Mouse (Mus musculus): ENCODE measurements at regions not wholly inside any gene's neighbourhood (a gene's known extent, or its start where the extent isn't known, plus 50 kb on each side); places are given as distances from the start of the nearest gene placed in this dataset.

DNA sequence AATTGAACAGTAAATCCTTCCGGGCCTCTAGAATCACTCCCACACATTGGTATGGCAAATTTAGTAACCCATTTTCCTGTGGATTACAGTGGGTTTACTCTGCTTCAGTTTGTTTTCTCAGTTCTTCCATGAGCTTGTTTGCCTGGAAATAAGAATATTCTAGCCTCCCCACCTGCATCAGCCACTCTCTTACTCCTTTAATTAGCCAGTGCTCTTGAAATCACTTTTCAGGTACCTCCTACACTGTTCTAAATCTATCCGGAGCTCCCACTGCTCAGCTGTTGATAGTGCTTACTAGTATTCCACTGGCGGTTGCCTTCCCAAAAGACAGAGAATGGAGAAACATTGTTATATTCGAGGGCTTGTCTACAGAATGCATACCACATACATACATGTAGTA, 167.1 kb downstream of the Htr7 start:
- H3K4me3 ChIP-seq = no peak overlapping the region
- H3K79me2 ChIP-seq (ENCODE audit: control insufficient read depth, insufficient read depth) = no peaks in the 10 kb centered on the region
- no peaks in the 10 kb centered on the region for H3K27me3 ChIP-seq (ENCODE audit: control insufficient read depth, insufficient read depth, insufficient read length)
- no peak overlapping the region for H3K4me2 ChIP-seq (ENCODE audit: low read depth)
- H3K36me3 ChIP-seq (ENCODE audit: control insufficient read depth, insufficient read depth) = no peaks in the 10 kb centered on the region
- H3ac ChIP-seq (ENCODE audit: control insufficient read depth, insufficient read length) = no peak overlapping the region
- TF ChIP-seq E2F4 (IDR thresholded peaks at IDR 0.05; ENCODE audit: insufficient read depth) (no peak), POLR2A (IDR thresholded peaks at IDR 0.05; ENCODE audit: insufficient read length, low read depth) (no peak), TCF12 (IDR thresholded peaks at IDR 0.05; ENCODE audit: insufficient read depth, poor library complexity, severe bottlenecking) (no peak), REST (IDR thresholded peaks at IDR 0.05; ENCODE audit: insufficient read depth, insufficient read length) (no peak), USF1 (IDR thresholded peaks at IDR 0.05; ENCODE audit: low read depth) (no peak), MYOD1 (IDR thresholded peaks at IDR 0.05; ENCODE audit: control insufficient read depth in 1 of 3, insufficient read length in 2 of 3, low read depth in 2 of 3) (no peak), MAX (IDR thresholded peaks at IDR 0.05; ENCODE audit: low read depth) (no peak), SRF (IDR thresholded peaks at IDR 0.05; ENCODE audit: control insufficient read depth, insufficient read length, low read depth) (no peak), CEBPB (IDR thresholded peaks at IDR 0.05; ENCODE audit: insufficient read depth, poor library complexity, severe bottlenecking) (no peak), MYOG (IDR thresholded peaks at IDR 0.05; ENCODE audit: control insufficient read depth in 1 of 3, insufficient read depth in 1 of 3, insufficient read length in 2 of 3, low read depth in 2 of 3) (no peak), POLR2AphosphoS2 (IDR thresholded peaks at IDR 0.05; ENCODE audit: insufficient read length, low read depth) (no peak), TCF3 (IDR thresholded peaks at IDR 0.05; ENCODE audit: insufficient read length, low read depth) (no peak)

DNA sequence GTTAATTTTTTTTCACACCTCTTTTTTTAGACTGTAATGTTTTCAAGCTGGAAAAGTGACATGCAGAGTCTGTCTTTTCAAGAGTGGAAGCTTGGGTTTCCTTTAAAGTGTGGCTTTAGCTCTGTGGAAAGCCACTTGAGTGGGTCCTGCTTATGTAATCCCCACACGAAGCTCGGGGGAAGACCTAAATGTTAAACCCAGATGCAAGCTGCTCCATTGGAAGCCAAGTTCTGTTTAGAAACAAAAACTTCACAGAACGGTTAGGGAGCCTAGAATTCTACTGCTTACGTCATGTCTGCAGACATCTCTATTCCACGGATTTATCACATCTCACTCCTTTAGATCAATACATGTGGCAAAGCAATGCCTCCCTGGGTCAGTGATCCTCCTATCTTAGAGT, 171.0 kb downstream of the Htr7 start:
- Histone ChIP-seq H3K36me3 (ENCODE audit: control insufficient read depth, insufficient read depth) (no peaks in the 10 kb centered on the region), H3K4me2 (ENCODE audit: low read depth) (no peak overlapping the region), H3ac (ENCODE audit: control insufficient read depth, insufficient read length) (no peak overlapping the region), H3K4me3 (no peak overlapping the region), H3K27me3 (ENCODE audit: control insufficient read depth, insufficient read depth, insufficient read length) (no peaks in the 10 kb centered on the region), H3K79me2 (ENCODE audit: control insufficient read depth, insufficient read depth) (no peaks in the 10 kb centered on the region)
- no peak for TF ChIP-seq E2F4 (IDR thresholded peaks at IDR 0.05; ENCODE audit: insufficient read depth)
- no peak for TF ChIP-seq POLR2AphosphoS2 (IDR thresholded peaks at IDR 0.05; ENCODE audit: insufficient read length, low read depth)
- no peak for TF ChIP-seq MYOG (IDR thresholded peaks at IDR 0.05; ENCODE audit: control insufficient read depth in 1 of 3, insufficient read depth in 1 of 3, insufficient read length in 2 of 3, low read depth in 2 of 3)
- TF ChIP-seq MAX (IDR thresholded peaks at IDR 0.05; ENCODE audit: low read depth) = no peak
- TF ChIP-seq REST (IDR thresholded peaks at IDR 0.05; ENCODE audit: insufficient read depth, insufficient read length) = no peak
- no peak for TF ChIP-seq USF1 (IDR thresholded peaks at IDR 0.05; ENCODE audit: low read depth)
- TF ChIP-seq MYOD1 (IDR thresholded peaks at IDR 0.05; ENCODE audit: control insufficient read depth in 1 of 3, insufficient read length in 2 of 3, low read depth in 2 of 3) = no peak
- no peak for TF ChIP-seq POLR2A (IDR thresholded peaks at IDR 0.05; ENCODE audit: insufficient read length, low read depth)
- TF ChIP-seq CEBPB (IDR thresholded peaks at IDR 0.05; ENCODE audit: insufficient read depth, poor library complexity, severe bottlenecking) = no peak
- no peak for TF ChIP-seq SRF (IDR thresholded peaks at IDR 0.05; ENCODE audit: control insufficient read depth, insufficient read length, low read depth)
- no peak for TF ChIP-seq TCF3 (IDR thresholded peaks at IDR 0.05; ENCODE audit: insufficient read length, low read depth)
- no peak for TF ChIP-seq TCF12 (IDR thresholded peaks at IDR 0.05; ENCODE audit: insufficient read depth, poor library complexity, severe bottlenecking)

DNA sequence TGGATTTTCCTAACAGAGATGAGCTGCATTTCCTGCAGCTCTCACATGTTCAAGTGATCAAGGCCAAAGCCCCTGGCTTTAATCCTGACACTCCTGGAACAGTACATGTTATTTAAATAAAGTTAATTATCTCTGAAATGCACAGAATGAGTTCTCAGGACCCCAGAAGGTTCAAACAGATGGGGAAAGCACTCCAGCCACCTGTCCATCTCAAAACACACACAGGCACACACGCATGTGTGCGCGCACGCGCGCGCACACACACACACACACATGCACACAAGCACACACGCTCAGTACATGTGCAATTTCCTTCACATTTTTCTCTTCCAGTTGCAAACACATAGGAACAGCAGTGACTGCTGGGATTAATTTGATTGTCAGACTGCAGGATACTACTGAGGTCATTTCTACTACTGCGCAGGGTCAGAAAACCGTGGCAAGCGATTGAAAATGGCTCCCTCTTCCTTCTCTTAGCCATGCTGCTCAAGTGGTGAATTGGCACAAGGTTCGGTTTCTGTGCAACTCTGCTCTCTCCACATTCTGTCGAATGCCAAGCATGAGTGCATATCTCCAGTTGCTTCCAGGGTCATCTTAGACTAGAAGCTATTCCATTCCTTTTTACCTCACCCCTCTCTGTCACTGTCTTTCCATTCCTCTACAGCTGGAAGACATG, 175.4 kb downstream of the Htr7 start:
- Histone ChIP-seq H3ac (ENCODE audit: control insufficient read depth, insufficient read length) (no peak overlapping the region), H3K4me2 (ENCODE audit: low read depth) (no peak overlapping the region), H3K79me2 (ENCODE audit: control insufficient read depth, insufficient read depth) (no peaks in the 10 kb centered on the region), H3K27me3 (ENCODE audit: control insufficient read depth, insufficient read depth, insufficient read length) (no peaks in the 10 kb centered on the region), H3K36me3 (ENCODE audit: control insufficient read depth, insufficient read depth) (no peaks in the 10 kb centered on the region), H3K4me3 (no peak overlapping the region)
- no peak for TF ChIP-seq TCF12 (IDR thresholded peaks at IDR 0.05; ENCODE audit: insufficient read depth, poor library complexity, severe bottlenecking)
- no peak for TF ChIP-seq TCF3 (IDR thresholded peaks at IDR 0.05; ENCODE audit: insufficient read length, low read depth)
- TF ChIP-seq CEBPB (IDR thresholded peaks at IDR 0.05; ENCODE audit: insufficient read depth, poor library complexity, severe bottlenecking) = no peak
- TF ChIP-seq E2F4 (IDR thresholded peaks at IDR 0.05; ENCODE audit: insufficient read depth) = no peak
- no peak for TF ChIP-seq MAX (IDR thresholded peaks at IDR 0.05; ENCODE audit: low read depth)
- TF ChIP-seq MYOD1 (IDR thresholded peaks at IDR 0.05; ENCODE audit: control insufficient read depth in 1 of 3, insufficient read length in 2 of 3, low read depth in 2 of 3) = no peak

GRCm38 (mm10) chr19:35875464-35875863, 181.8 kb downstream of the Htr7 start:
- TF ChIP-seq SRF (IDR thresholded peaks at IDR 0.05; ENCODE audit: control insufficient read depth, insufficient read length, low read depth) (no peak), TCF3 (IDR thresholded peaks at IDR 0.05; ENCODE audit: insufficient read length, low read depth) (no peak), MYOG (IDR thresholded peaks at IDR 0.05; ENCODE audit: control insufficient read depth in 1 of 3, insufficient read depth in 1 of 3, insufficient read length in 2 of 3, low read depth in 2 of 3) (no peak), REST (IDR thresholded peaks at IDR 0.05; ENCODE audit: insufficient read depth, insufficient read length) (no peak), E2F4 (IDR thresholded peaks at IDR 0.05; ENCODE audit: insufficient read depth) (no peak)
- no peak overlapping the region for H3ac ChIP-seq (ENCODE audit: control insufficient read depth, insufficient read length)

DNA sequence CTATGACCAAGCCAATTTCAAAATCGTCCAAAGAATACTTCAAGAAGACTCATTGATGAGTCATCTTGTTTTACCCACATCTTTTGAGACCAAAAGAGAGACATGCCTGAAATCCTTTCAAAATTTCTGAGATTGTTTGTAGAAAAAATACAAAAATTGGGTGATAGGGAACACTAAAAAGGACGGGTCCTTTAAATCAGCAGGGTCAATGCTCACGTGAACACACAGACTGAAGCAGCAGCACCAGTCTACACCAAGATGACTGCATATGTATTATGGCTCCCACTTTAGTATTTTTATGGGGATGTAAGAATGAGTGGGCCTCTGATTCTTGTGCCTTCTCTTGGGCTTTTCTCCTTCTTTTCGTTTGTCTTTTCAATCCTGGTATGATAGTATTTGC, 186.6 kb downstream of the Htr7 start:
- Histone ChIP-seq H3K36me3 (ENCODE audit: control insufficient read depth, insufficient read depth) (no peaks in the 10 kb centered on the region), H3K79me2 (ENCODE audit: control insufficient read depth, insufficient read depth) (no peaks in the 10 kb centered on the region), H3K4me2 (ENCODE audit: low read depth) (no peak overlapping the region), H3ac (ENCODE audit: control insufficient read depth, insufficient read length) (no peak overlapping the region), H3K4me3 (no peak overlapping the region), H3K27me3 (ENCODE audit: control insufficient read depth, insufficient read depth, insufficient read length) (no peaks in the 10 kb centered on the region)
- TF ChIP-seq USF1 (IDR thresholded peaks at IDR 0.05; ENCODE audit: low read depth) (peak; percentile 59), POLR2AphosphoS2 (IDR thresholded peaks at IDR 0.05; ENCODE audit: insufficient read length, low read depth) (no peak)

More at GRCm38 (mm10) chr19:35875464-35875863, 181.8 kb downstream of the Htr7 start:
- Histone ChIP-seq H3K4me2 (ENCODE audit: low read depth) (no peak overlapping the region), H3K79me2 (ENCODE audit: control insufficient read depth, insufficient read depth) (no peaks in the 10 kb centered on the region), H3K27me3 (ENCODE audit: control insufficient read depth, insufficient read depth, insufficient read length) (no peaks in the 10 kb centered on the region), H3K36me3 (ENCODE audit: control insufficient read depth, insufficient read depth) (no peaks in the 10 kb centered on the region), H3K4me3 (no peak overlapping the region)
